Mouse (Mus musculus) lung, embryonic 16.5 days (tissue): ENCODE results near the gene Mettl26. TPM values are rescaled to one million over a fixed set of nuclear protein-coding genes. Genes with fewer than 3 reads are reported as not detected.
A peak's percentile ranks its signal among the peaks of the same experiment; 100 is the strongest.

ENCODE experiments used
- ATAC-seq: fragments of 200-750 bp; cut with Nextera tagmentation; 2 replicates; pipeline ENCODE4 v1.8.0; 2017; ENCODE audit warnings: low read depth, mild to moderate bottlenecking, moderate library complexity
- H3K27ac ChIP-seq: fragments of 300-500 bp; sonication (generic); 2 replicates; pipeline ENCODE4 v1.5.1; 2014; ENCODE audit warnings: mild to moderate bottlenecking, control low read depth, low read length
- H3K27me3 ChIP-seq: fragments of 300-500 bp; sonication (generic); 2 replicates; pipeline ENCODE4 v1.6.1; 2014; ENCODE audit warnings: low read depth, low read length, mixed read lengths; ENCODE audit not compliant: control insufficient read depth, insufficient read depth
- H3K36me3 ChIP-seq: fragments of 300-500 bp; sonication (generic); 2 replicates; pipeline ENCODE4 v1.6.1; 2014; ENCODE audit warnings: low read length; ENCODE audit not compliant: control insufficient read depth, insufficient read depth
- H3K4me1 ChIP-seq: fragments of 300-500 bp; sonication (generic); replicated peaks from 2 replicates; pipeline ENCODE4 v1.6.1; 2014; ENCODE audit warnings: low read length, mixed read lengths; ENCODE audit not compliant: control insufficient read depth, insufficient read depth
- H3K4me2 ChIP-seq: fragments of 300-500 bp; sonication (generic); 2 replicates; pipeline ENCODE4 v1.6.1; 2014; ENCODE audit warnings: low read depth, low read length, control low read depth
- H3K4me3 ChIP-seq: fragments of 300-500 bp; sonication (generic); 2 replicates; pipeline ENCODE4 v1.5.1; 2014; ENCODE audit warnings: mild to moderate bottlenecking, low read length, control low read depth
- H3K9ac ChIP-seq: fragments of 300-500 bp; sonication (generic); 2 replicates; pipeline ENCODE4 v1.6.1; 2014; ENCODE audit warnings: low read length, control low read depth
- H3K9me3 ChIP-seq: fragments of 300-500 bp; sonication (generic); 2 replicates; pipeline ENCODE4 v1.6.1; 2016; ENCODE audit warnings: low read length; ENCODE audit not compliant: control insufficient read depth
- WGBS: fragments of 180-500 bp; shearing (Covaris S2); extraction: QIAGEN DNeasy Blood & Tissue Kit; methylation state at CpG from one replicate; pipeline ENCODE4 v1.1.7; 2014; 5-methylcytosine and 5-hydroxymethylcytosine counted together
- polyA plus RNA-seq: library from polyadenylated mRNA; unstranded; fragments of >200 nt; fragmentation: Nextera tagmentation; extraction: Ambion mirVana; gene quantifications from 2 replicates; pipeline ENCODE4 v1.2.1, GENCODE M21; 2015

Mettl26 gene
- polyA plus RNA-seq, 1 experiment from 2014 or later = 54.2 TPM

- no peaks in the 10 kb centered on the region for H3K9me3 ChIP-seq
- H3K4me1 ChIP-seq = peaks cover 48% of the 10 kb centered on the region
- no peak overlapping the region for H3K4me2 ChIP-seq
- H3K36me3 ChIP-seq = peaks cover 27% of the 10 kb centered on the region
- no peak overlapping the region for H3K27ac ChIP-seq
- no peak overlapping the region for H3K9ac ChIP-seq
- H3K4me3 ChIP-seq = no peak overlapping the region
- H3K27me3 ChIP-seq = no peaks in the 10 kb centered on the region
- 86% methylated on average over 16 of the region's 16 CpGs for WGBS
- ATAC-seq = no peak
Measured at GRCm38 (mm10) chr17:25835816-25836215, 39.1 kb upstream of the Mettl26 start.

DNA sequence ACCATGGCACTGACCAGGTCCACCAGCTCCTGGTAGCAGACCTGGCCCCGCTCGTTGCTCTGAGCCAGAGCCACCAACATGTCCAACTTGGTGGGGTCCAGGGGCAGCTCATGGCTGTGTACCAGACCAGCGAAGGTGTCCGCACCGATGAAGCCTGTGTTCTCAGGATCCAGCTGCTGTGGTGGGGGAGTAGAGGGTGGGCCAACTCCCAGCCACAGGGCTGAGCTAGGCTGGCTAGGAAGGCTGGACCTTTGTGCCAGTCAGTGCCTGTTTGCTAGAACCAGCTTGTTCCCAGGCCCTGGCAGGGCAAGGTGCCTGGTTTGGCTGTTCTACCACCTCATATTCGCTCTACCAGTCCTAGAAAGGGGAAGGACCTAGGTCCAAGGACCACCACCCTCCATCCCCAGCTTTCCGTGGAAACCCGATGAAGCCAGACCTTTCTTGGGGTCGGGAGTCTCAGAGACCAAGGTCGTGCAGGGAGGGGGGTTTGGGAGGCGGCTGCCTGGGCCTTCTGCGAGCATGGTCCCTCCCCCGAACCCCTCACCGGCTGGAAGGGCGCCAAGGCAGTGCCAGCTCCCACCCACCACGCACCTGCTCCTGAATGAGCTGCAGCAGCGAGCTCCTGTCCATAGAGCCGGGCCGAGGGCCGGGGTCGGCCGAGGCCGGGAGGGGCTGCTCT is 38.3 kb upstream of the Mettl26 start:
- Histone ChIP-seq H3K4me2 (peak overlapping the region; percentile 70), H3K36me3 (peaks cover 27% of the 10 kb centered on the region), H3K9ac (peak overlapping the region; percentile 60), H3K9me3 (no peaks in the 10 kb centered on the region), H3K27me3 (no peaks in the 10 kb centered on the region), H3K27ac (no peak overlapping the region), H3K4me3 (peak overlapping the region; percentile 40), H3K4me1 (peaks cover 40% of the 10 kb centered on the region)
- ATAC-seq = no peak
- 20% methylated on average over 23 of the region's 23 CpGs for whole genome bisulfite sequencing

DNA sequence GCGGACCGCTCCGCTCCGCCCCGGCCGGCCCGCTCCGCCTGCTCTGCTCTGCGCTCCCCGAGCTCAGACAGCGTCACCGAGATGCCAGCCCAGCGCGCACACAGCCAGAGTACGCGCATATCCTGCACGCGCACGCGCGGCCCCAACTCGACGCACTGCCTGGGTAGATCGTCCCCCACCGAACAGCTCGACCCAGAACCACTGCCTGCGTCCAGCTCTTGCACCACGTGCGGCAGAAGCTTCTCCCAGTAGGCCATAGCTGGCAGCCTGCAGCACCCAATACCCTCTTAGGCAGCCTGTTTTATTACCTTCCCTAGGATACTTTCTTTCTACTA is 37.8 kb upstream of the Mettl26 start, which contains the start of gene Rhbdl1:
Gene Rhbdl1 (minus strand): TSS at position 220 of the 335 bp plus-strand sequence.
- under 1% methylated on average over 29 of the region's 29 CpGs for WGBS
- Histone ChIP-seq H3K9me3 (no peaks in the 10 kb centered on the region), H3K4me3 (peak within 1 kb of the TSS; percentile 40), H3K27ac (no peak within 1 kb of the TSS), H3K4me1 (peaks cover 35% of the 10 kb centered on the region), H3K4me2 (peak within 1 kb of the TSS; percentile 70), H3K27me3 (no peaks in the 10 kb centered on the region), H3K36me3 (peaks cover 31% of the 10 kb centered on the region), H3K9ac (peak within 1 kb of the TSS; percentile 60)
- ATAC-seq = 0 out of 2 replicates have a peak, but pooled peaks have one; percentile 2

DNA sequence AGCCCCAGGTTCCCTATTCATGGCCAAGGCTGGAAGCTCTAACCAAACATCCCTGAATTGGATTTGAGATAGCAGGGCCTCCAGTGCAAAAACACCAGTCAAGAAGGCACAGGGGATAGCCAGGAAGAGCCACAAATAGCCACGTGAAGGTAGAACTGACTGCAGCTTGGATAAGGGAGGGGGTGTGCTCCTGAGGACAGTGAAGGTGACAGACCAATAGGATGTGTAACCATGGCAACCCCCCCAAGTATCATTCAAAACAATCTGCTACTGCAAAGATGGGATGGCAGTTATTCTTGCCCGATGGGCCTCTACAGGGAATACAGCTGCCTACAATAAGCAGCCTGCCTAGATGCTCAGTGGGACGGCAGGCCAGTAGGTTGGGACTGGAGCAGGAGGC is 37.3 kb upstream of the Mettl26 start:
- H3K4me2 ChIP-seq = no peak overlapping the region
- H3K36me3 ChIP-seq = peaks cover 31% of the 10 kb centered on the region
- H3K9ac ChIP-seq = no peak overlapping the region
- H3K27ac ChIP-seq = no peak overlapping the region
- H3K27me3 ChIP-seq = no peaks in the 10 kb centered on the region
- WGBS = 47% methylated on average over 3 of the region's 3 CpGs
- peaks cover 34% of the 10 kb centered on the region for H3K4me1 ChIP-seq
- no peak overlapping the region for H3K4me3 ChIP-seq
- H3K9me3 ChIP-seq = no peaks in the 10 kb centered on the region
- ATAC-seq = no peak

GRCm38 (mm10) chr17:25838904-25839303 is 36.0 kb upstream of the Mettl26 start:
- Histone ChIP-seq H3K9ac (no peak overlapping the region), H3K36me3 (peaks cover 31% of the 10 kb centered on the region), H3K4me2 (no peak overlapping the region), H3K27ac (no peak overlapping the region), H3K27me3 (no peaks in the 10 kb centered on the region), H3K4me1 (peaks cover 40% of the 10 kb centered on the region), H3K9me3 (no peaks in the 10 kb centered on the region), H3K4me3 (no peak overlapping the region)
- WGBS = 80% methylated on average over 4 of the region's 4 CpGs
- no peak for ATAC-seq

DNA sequence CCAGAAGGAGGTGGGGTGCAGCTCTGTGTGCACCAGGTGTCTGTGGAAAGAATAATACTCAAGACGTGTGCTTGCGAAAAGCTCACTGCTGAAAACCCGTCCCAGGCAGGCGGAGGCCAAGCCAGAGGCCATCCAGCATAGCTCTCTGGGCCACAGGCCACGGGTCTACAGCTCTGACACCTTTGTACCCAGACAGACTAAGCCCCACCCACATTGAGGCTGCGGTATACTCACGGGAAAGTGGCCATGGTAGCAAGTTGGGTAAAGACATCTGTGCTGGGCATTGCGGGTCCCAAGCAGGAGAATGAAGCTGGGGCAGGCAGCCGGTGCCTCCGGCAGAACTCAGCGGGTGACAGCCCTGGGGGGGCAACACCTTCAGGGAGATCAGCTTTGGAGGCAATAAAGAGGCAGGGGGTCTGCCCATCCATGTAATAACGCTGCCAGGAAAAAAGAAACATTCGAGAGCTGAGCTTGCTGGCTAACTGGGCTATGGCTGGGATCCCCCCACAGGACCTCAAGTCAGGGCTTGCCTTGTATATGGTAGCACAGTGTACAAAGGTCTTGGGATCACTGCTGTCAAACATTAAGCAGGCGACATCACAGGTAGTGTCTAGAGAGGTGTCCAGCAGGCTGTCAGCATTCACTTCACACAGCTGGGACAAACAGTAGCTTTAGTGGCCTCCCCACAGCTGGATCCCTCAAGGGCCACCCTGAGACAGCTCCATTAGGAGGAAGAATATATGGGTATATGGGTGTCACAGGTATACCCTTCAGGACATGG is 35.2 kb upstream of the Mettl26 start:
- WGBS = 82% methylated on average over 14 of the region's 14 CpGs

GRCm38 (mm10) chr17:25840519-25840918 is 34.4 kb upstream of the Mettl26 start:
- WGBS = 95% methylated on average over 6 of the region's 6 CpGs
- peaks cover 31% of the 10 kb centered on the region for H3K36me3 ChIP-seq
- peaks cover 28% of the 10 kb centered on the region for H3K4me1 ChIP-seq
- H3K4me3 ChIP-seq = no peak overlapping the region
- H3K4me2 ChIP-seq = no peak overlapping the region
- H3K27me3 ChIP-seq = no peaks in the 10 kb centered on the region
- H3K9ac ChIP-seq = no peak overlapping the region
- no peaks in the 10 kb centered on the region for H3K9me3 ChIP-seq
- H3K27ac ChIP-seq = no peak overlapping the region
- no peak for ATAC-seq

More for the DNA sequence above, 35.2 kb upstream of the Mettl26 start:
- Histone ChIP-seq H3K4me1 (peaks cover 32% of the 10 kb centered on the region), H3K9ac (no peak overlapping the region), H3K36me3 (peaks cover 31% of the 10 kb centered on the region), H3K9me3 (no peaks in the 10 kb centered on the region), H3K4me2 (no peak overlapping the region), H3K27me3 (no peaks in the 10 kb centered on the region), H3K27ac (no peak overlapping the region), H3K4me3 (no peak overlapping the region)
- ATAC-seq = no peak

DNA sequence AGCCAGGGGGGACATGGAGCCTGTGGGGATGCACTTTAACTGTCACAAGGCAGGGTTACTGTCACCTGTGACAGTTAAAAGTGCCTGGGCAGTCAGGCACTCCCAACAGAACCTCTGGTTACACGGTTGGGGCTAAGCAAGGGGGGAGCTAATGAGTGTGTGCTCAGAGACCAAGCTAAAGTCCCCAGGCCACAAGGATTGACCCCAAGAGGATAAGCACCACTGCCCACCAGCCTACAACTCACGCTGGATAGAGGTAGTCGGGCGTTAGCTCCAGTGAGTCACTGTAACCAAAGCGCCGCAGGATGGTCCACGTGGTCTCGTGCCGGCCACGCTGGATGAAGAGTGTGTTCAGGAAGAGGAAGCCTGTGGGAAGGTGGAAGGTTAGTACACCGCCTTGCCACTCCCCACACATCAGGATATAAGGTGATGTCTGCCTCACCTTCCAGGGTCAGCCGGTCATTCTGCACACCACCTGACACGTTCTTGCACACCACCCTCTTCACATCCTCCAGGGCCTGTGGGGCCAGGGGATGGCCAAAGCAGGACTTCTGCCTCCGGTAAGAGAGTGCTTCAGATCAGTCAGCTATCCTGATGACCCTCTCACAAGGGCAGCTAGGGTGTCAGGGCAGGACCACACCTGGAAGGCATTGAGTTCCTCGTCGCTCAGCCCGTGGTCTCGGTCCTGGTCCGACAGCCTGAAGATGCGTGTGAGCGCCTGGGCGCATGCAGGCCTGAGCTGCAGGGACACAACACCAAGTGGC is 33.6 kb upstream of the Mettl26 start, which contains the start of gene Gm20683:
Gene Gm20683 (minus strand): TSS at position 647 of the 764 bp plus-strand sequence.
- H3K4me2 ChIP-seq = no peak within 1 kb of the TSS
- no peaks in the 10 kb centered on the region for H3K27me3 ChIP-seq
- ATAC-seq = no peak
- H3K27ac ChIP-seq = no peak within 1 kb of the TSS
- 85% methylated on average over 22 of the region's 22 CpGs for WGBS
- H3K9me3 ChIP-seq = no peaks in the 10 kb centered on the region
- H3K4me3 ChIP-seq = no peak within 1 kb of the TSS
- H3K9ac ChIP-seq = no peak within 1 kb of the TSS
- H3K4me1 ChIP-seq = peaks cover 22% of the 10 kb centered on the region
- H3K36me3 ChIP-seq = peaks cover 31% of the 10 kb centered on the region

GRCm38 (mm10) chr17:25842509-25842908 is 32.4 kb upstream of the Mettl26 start:
- 79% methylated on average over 3 of the region's 3 CpGs for WGBS
- peaks cover 31% of the 10 kb centered on the region for H3K36me3 ChIP-seq
- no peak overlapping the region for H3K4me2 ChIP-seq
- H3K9ac ChIP-seq = no peak overlapping the region
- no peak overlapping the region for H3K4me3 ChIP-seq
- no peaks in the 10 kb centered on the region for H3K27me3 ChIP-seq
- peaks cover 12% of the 10 kb centered on the region for H3K4me1 ChIP-seq
- H3K27ac ChIP-seq = no peak overlapping the region
- ATAC-seq = no peak
- H3K9me3 ChIP-seq = no peaks in the 10 kb centered on the region
